Mouse (Mus musculus) liver, embryonic 14.5 days (tissue): Measurements from ENCODE around the gene Cib2. TPM values are rescaled to one million over a fixed set of nuclear protein-coding genes. Genes with fewer than 3 reads are reported as not detected.

Source experiments
- ATAC-seq: fragments of 200-750 bp; cut with Nextera tagmentation; 2 replicates; pipeline ENCODE4 v1.8.0; 2017; ENCODE audit warnings: moderate number of reproducible peaks, mild to moderate bottlenecking, moderate library complexity; ENCODE audit not compliant: insufficient read depth
- DNase-seq, 3 experiments: peaks; one replicate each; pipeline ENCODE4 v3.0.0-alpha.2; 2012 to 2013; ENCODE audit warnings: low read depth in 3 of 3, low spot score in 3 of 3
- H3K27ac ChIP-seq: fragments of 300-500 bp; sonication (generic); 2 replicates; pipeline ENCODE4 v1.5.1; 2014; ENCODE audit warnings: moderate library complexity, mild to moderate bottlenecking, control low read depth, inconsistent platforms
- H3K27me3 ChIP-seq: fragments of 300-500 bp; sonication (generic); 2 replicates; pipeline ENCODE4 v1.6.1; 2014; ENCODE audit warnings: mild to moderate bottlenecking, low read length, moderate library complexity; ENCODE audit not compliant: control insufficient read depth, insufficient read depth
- H3K36me3 ChIP-seq: fragments of 300-500 bp; sonication (generic); replicated peaks from 2 replicates; pipeline ENCODE4 v1.6.1; 2014; ENCODE audit warnings: low read depth; ENCODE audit not compliant: control insufficient read depth, insufficient read depth
- H3K4me1 ChIP-seq, 2 experiments: fragments of 200-500 bp in 1 of 2; fragments of 300-500 bp in 1 of 2; sonication (generic) in 1 of 2; replicated peaks; 2 replicates each; pipeline ENCODE4 v1.6.1; 2012 to 2014; ENCODE audit warnings: antibody characterized with exemption in 1 of 2, inconsistent platforms in 1 of 2, low read length in 1 of 2; ENCODE audit not compliant: control insufficient read depth in 2 of 2, insufficient read depth in 2 of 2
- H3K4me2 ChIP-seq: fragments of 300-500 bp; sonication (generic); 2 replicates; pipeline ENCODE4 v1.6.1; 2014; ENCODE audit warnings: low read depth, mild to moderate bottlenecking, control low read depth, moderate library complexity
- H3K4me3 ChIP-seq, 2 experiments: fragments of 200-500 bp in 1 of 2; fragments of 300-500 bp in 1 of 2; sonication (generic) in 1 of 2; 2 replicates each; pipeline ENCODE4 v1.5.1; 2012 to 2014; ENCODE audit warnings: low read depth in 2 of 2, low read length in 2 of 2, mild to moderate bottlenecking in 2 of 2, control low read depth in 1 of 2, inconsistent platforms in 1 of 2, moderate library complexity in 1 of 2; ENCODE audit not compliant: insufficient read depth in 1 of 2
- H3K9ac ChIP-seq: fragments of 300-500 bp; sonication (generic); replicated peaks from 2 replicates; pipeline ENCODE4 v1.6.1; 2014; ENCODE audit warnings: mild to moderate bottlenecking, control low read depth, moderate library complexity
- H3K9me3 ChIP-seq: fragments of 300-500 bp; sonication (generic); 2 replicates; pipeline ENCODE4 v1.6.1; 2016; ENCODE audit warnings: low read length, mixed read lengths; ENCODE audit not compliant: control insufficient read depth
- CTCF ChIP-seq: IDR thresholded peaks from 2 replicates; pipeline ENCODE4 v1.5.1; 2016; ENCODE audit warnings: antibody characterized with exemption, low read depth, control low read depth
- EP300 ChIP-seq: IDR thresholded peaks from 2 replicates; pipeline ENCODE4 v1.6.1; 2016; ENCODE audit warnings: antibody characterized with exemption, low read depth
- WGBS: fragments of 180-500 bp; shearing (Covaris S2); extraction: QIAGEN DNeasy Blood & Tissue Kit; methylation state at CpG from one replicate; pipeline ENCODE4 v1.1.7; 2014; ENCODE audit not compliant: insufficient replicate concordance; 5-methylcytosine and 5-hydroxymethylcytosine counted together
- polyA plus RNA-seq, 2 experiments: library from polyadenylated mRNA; depleted of rRNA in 1 of 2; stranded (reverse) in 1 of 2; unstranded in 1 of 2; fragments of >200 nt; fragmentation: Nextera tagmentation in 1 of 2; extraction: Ambion mirVana in 1 of 2; gene quantifications; 2 replicates each; pipeline versions ENCODE4 v1.2.1 to v1.2.3; 2012 to 2014

Gene Cib2
- polyA plus RNA-seq, 2 experiments = 0.84 to 2.2 TPM

GRCm38 (mm10) chr9:54558731-54559130 lies 1.3 kb downstream of the Cib2 start:
- Histone ChIP-seq H3K4me2 (no peak overlapping the region), H3K9ac (no peak overlapping the region), H3K4me1 (peaks cover 4 to 8% of the 10 kb centered on the region in 2 experiments), H3K9me3 (no peaks in the 10 kb centered on the region), H3K27me3 (no peaks in the 10 kb centered on the region; the same call in 1 of the 2 replicates), H3K4me3 (no peak overlapping the region), H3K27ac (no peak overlapping the region), H3K36me3 (no peaks in the 10 kb centered on the region)
- 65% methylated on average over 8 of the region's 8 CpGs for WGBS
- ATAC-seq (no peak), DNase-seq (no peak)
- TF ChIP-seq CTCF = no peak
- no peak for TF ChIP-seq EP300

- no peak overlapping the region for H3K9ac ChIP-seq
- 65% methylated on average over 2 of the region's 2 CpGs for WGBS
- no peak overlapping the region for H3K27ac ChIP-seq
- no peak for DNase-seq
- H3K4me1 ChIP-seq = peaks cover 0 to 4% of the 10 kb centered on the region in 2 experiments; a peak in 1 of 4 replicates
- no peak overlapping the region for H3K4me3 ChIP-seq
- no peaks in the 10 kb centered on the region for H3K36me3 ChIP-seq
- no peak for TF ChIP-seq CTCF
- no peak for TF ChIP-seq EP300
- no peak overlapping the region for H3K4me2 ChIP-seq
- no peaks in the 10 kb centered on the region for H3K9me3 ChIP-seq
- no peaks in the 10 kb centered on the region; the same call in 1 of the 2 replicates for H3K27me3 ChIP-seq
- ATAC-seq = no peak
Observed at GRCm38 (mm10) chr9:54555044-54555443, 5.0 kb downstream of the Cib2 start.

GRCm38 (mm10) chr9:54552409-54552808 lies 7.6 kb downstream of the Cib2 start:
- DNase-seq (peak in 2 of 3 experiments; percentile 17 to 24), ATAC-seq (peak; percentile 58; the same call in 1 of the 2 replicates)
- Histone ChIP-seq H3K27me3 (no peaks in the 10 kb centered on the region), H3K4me2 (no peak overlapping the region), H3K27ac (no peak overlapping the region), H3K9ac (no peak overlapping the region), H3K36me3 (no peaks in the 10 kb centered on the region), H3K4me3 (no peak overlapping the region), H3K4me1 (no peaks in the 10 kb centered on the region), H3K9me3 (no peaks in the 10 kb centered on the region)
- TF ChIP-seq EP300 (no peak), CTCF (peak; percentile 71)
- WGBS = 15% methylated on average over 5 of the region's 5 CpGs

GRCm38 (mm10) chr9:54549433-54549832 lies 10.6 kb downstream of the Cib2 start:
- WGBS = 76% methylated on average over 6 of the region's 6 CpGs
- Histone ChIP-seq H3K27ac (no peak overlapping the region), H3K4me3 (no peak overlapping the region), H3K36me3 (no peaks in the 10 kb centered on the region), H3K4me1 (no peaks in the 10 kb centered on the region), H3K4me2 (no peak overlapping the region), H3K9ac (no peak overlapping the region), H3K9me3 (no peaks in the 10 kb centered on the region), H3K27me3 (no peaks in the 10 kb centered on the region)
- DNase-seq = no peak
- TF ChIP-seq CTCF (no peak), EP300 (no peak)
- no peak for ATAC-seq

- DNase-seq = peak; percentile 28 to 42 (median 29)
- Histone ChIP-seq H3K27me3 (no peaks in the 10 kb centered on the region), H3K27ac (no peak overlapping the region), H3K9ac (no peak overlapping the region), H3K4me3 (no peak overlapping the region), H3K4me1 (no peaks in the 10 kb centered on the region), H3K9me3 (no peaks in the 10 kb centered on the region), H3K4me2 (no peak overlapping the region), H3K36me3 (no peaks in the 10 kb centered on the region)
- 10% methylated on average over 5 of the region's 5 CpGs for WGBS
- no peak for ATAC-seq
- TF ChIP-seq EP300 (no peak), CTCF (peak; percentile 91)
Observed at GRCm38 (mm10) chr9:54547536-54547935, 12.5 kb downstream of the Cib2 start.
